Mouse (Mus musculus): ENCODE results near the gene Cd38.

- no peak for TF ChIP-seq ZNF384 (IDR thresholded peaks at IDR 0.05; ENCODE audit: low read depth, low read length)
- no peak for TF ChIP-seq CHD2 (IDR thresholded peaks at IDR 0.05; ENCODE audit: low read depth, low read length)
- no peak; the same call in 1 of the 2 replicates for TF ChIP-seq ZC3H11A (IDR thresholded peaks at IDR 0.05; ENCODE audit: borderline replicate concordance, low read depth, low read length)
Observed at GRCm38 (mm10) chr5:43894113-43894512, 25.8 kb downstream of the Cd38 start.
